Mouse (Mus musculus): Measurements from ENCODE around the gene Cers4. TPM values are rescaled to one million over a fixed set of nuclear protein-coding genes. Genes with fewer than 3 reads are reported as not detected.

The Cers4 gene
- 10 to 100 TPM; 22.6 to 25.7 TPM for total RNA-seq (2021)
- long read RNA-seq, experiment 1, full-length matches to known transcripts = 13 of 21 reads
- long read RNA-seq, experiment 1, partial matches to known transcripts = 0 of 21 reads
- long read RNA-seq, experiment 1, other reads (novel, unspliced or antisense) = 8 of 21 reads
- long read RNA-seq, experiment 2, full-length matches to known transcripts = 19 of 39 reads
- long read RNA-seq, experiment 2, partial matches to known transcripts = 6 of 39 reads
- long read RNA-seq, experiment 2, other reads (novel, unspliced or antisense) = 14 of 39 reads

- peak; percentile 27 to 65 for DNase-seq (ENCODE audit: low spot score in 2 of 2)
These were observed at the start of gene Cers4 for GRCm38 (mm10) chr8:4492851-4493685. Gene Cers4, plus strand, starts transcription at chr8:4493026.

GRCm38 (mm10) chr8:4458165-4458564, 34.7 kb upstream of the Cers4 start:
- no peak for DNase-seq (ENCODE audit: low spot score in 2 of 2)

- DNase-seq (ENCODE audit: low spot score in 2 of 2) = no peak
These were observed 29.8 kb upstream of the Cers4 start for GRCm38 (mm10) chr8:4463061-4463460.

GRCm38 (mm10) chr8:4474419-4475187, 18.2 kb upstream of the Cers4 start:
- no peak for DNase-seq (ENCODE audit: low spot score in 2 of 2)

- DNase-seq (ENCODE audit: low spot score in 2 of 2) = no peak
These were observed 11.7 kb upstream of the Cers4 start for GRCm38 (mm10) chr8:4481154-4481553.

GRCm38 (mm10) chr8:4481586-4481985, 11.2 kb upstream of the Cers4 start:
- DNase-seq (ENCODE audit: low spot score in 2 of 2) = no peak

GRCm38 (mm10) chr8:4482501-4482900, 10.3 kb upstream of the Cers4 start:
- no peak for DNase-seq (ENCODE audit: low spot score in 2 of 2)

- no peak for DNase-seq (ENCODE audit: low spot score in 2 of 2)
These were observed 9.5 kb upstream of the Cers4 start for GRCm38 (mm10) chr8:4483330-4483729.

- DNase-seq (ENCODE audit: low spot score in 2 of 2) = no peak
These were observed 1.0 kb downstream of the Cers4 start for GRCm38 (mm10) chr8:4493686-4494440.

- no peak for DNase-seq (ENCODE audit: low spot score in 2 of 2)
These were observed 3.1 kb downstream of the Cers4 start for GRCm38 (mm10) chr8:4495976-4496375.

- no peak for DNase-seq (ENCODE audit: low spot score in 2 of 2)
These were observed 4.8 kb downstream of the Cers4 start for GRCm38 (mm10) chr8:4497610-4498009.

GRCm38 (mm10) chr8:4505364-4505763, 12.5 kb downstream of the Cers4 start:
- no peak for DNase-seq (ENCODE audit: low spot score in 2 of 2)

- no peak for DNase-seq (ENCODE audit: low spot score in 2 of 2)
These were observed 14.7 kb downstream of the Cers4 start for GRCm38 (mm10) chr8:4507527-4507926.

GRCm38 (mm10) chr8:4510824-4511223, 18.0 kb downstream of the Cers4 start:
- DNase-seq (ENCODE audit: low spot score in 2 of 2) = no peak

- no peak for DNase-seq (ENCODE audit: low spot score in 2 of 2)
These were observed 18.7 kb downstream of the Cers4 start for GRCm38 (mm10) chr8:4511429-4512115.

- DNase-seq (ENCODE audit: low spot score in 2 of 2) = no peak
These were observed 19.3 kb downstream of the Cers4 start for GRCm38 (mm10) chr8:4512116-4512495.

- DNase-seq (ENCODE audit: low spot score in 2 of 2) = no peak
These were observed 23.3 kb downstream of the Cers4 start for GRCm38 (mm10) chr8:4516162-4516561.

GRCm38 (mm10) chr8:4521472-4521871, 28.6 kb downstream of the Cers4 start:
- DNase-seq (ENCODE audit: low spot score in 2 of 2) = no peak

GRCm38 (mm10) chr8:4523525-4523924, 30.7 kb downstream of the Cers4 start:
- no peak for DNase-seq (ENCODE audit: low spot score in 2 of 2)
